Mouse (Mus musculus): ENCODE data around the gene Zc2hc1b. TPM values are rescaled to one million over a fixed set of nuclear protein-coding genes. Genes with fewer than 3 reads are reported as not detected.

Gene Zc2hc1b
- not detected in 2 replicates for polyA plus RNA-seq (2014; fragmentation: Nextera tagmentation; extraction: Ambion mirVana)

DNA sequence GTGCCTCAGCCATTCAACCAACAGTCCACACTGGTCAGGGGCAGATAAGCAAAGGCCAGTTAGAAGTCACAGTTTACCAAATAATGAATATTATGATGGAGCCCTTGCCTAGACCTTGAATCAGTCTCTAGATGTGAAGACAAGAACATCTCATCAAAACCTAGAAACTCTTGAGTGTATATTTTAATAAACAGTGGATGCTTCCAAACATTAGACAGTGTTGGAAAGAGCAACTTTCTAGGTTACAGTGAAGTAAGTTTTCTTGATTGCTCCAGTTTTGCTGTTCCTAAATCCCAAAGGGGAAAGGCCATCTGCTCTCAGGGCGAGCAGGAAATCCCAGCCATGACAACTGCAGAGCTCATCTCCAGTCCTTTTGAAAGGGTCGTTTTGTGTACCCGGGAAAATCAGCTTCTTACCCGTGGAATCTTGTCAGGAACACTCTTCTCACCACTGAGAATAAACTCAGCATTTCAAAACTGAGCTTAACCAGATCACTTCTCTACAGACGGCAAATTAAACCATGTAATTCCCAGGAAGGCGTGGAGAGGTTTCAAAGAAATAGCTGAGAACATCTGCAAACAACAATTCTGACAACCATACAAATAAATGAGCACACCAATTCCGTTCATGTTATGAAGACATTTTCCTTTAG, at the start of gene Zc2hc1b:
Zc2hc1b (minus strand) TSS at position 51 of the 652 bp plus-strand sequence.
- H3K4me3 ChIP-seq (ENCODE audit: low read depth, low read length): no peak within 1 kb of the TSS

DNA sequence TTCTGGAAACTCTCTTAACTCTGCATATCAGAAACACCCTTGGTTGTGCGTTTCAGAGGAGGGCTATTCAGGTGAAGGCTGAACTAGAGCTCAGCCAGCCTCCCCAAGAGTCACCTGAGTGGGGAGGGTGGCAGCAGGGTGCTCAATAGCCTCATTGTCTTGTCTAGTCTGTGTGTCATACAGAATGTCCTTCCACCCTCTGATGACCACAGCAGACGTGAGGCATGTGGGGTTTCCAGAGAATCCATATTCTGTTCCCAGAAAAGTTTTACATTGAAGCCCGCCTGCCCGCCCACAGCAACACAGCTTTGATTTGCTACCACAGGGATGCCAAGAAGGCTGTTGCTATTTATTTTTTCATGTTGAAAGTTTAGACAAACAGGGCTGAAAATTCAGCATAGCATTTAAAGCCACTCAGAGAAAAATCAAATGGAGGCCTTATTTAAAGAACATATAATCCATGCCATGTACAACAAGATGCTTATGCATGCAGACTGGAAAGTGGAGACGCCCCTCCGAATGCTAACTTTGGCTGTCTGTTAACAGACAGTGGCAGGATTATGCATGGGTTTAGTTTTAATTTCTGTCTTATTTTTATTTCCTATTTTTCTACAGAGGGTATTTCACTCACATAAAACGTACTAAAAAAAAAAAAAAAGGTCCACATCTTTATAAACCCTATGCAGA, 47.7 kb upstream of the Zc2hc1b start:
- Histone ChIP-seq H3K4me2 (ENCODE audit: low read depth, severe bottlenecking) (no peak overlapping the region), H3K9me3 (ENCODE audit: control insufficient read depth, low read length) (no peaks in the 10 kb centered on the region), H3K9ac (ENCODE audit: low read length) (no peak overlapping the region), H3K27me3 (ENCODE audit: control insufficient read depth, insufficient read depth, low read length) (no peaks in the 10 kb centered on the region), H3K36me3 (ENCODE audit: control insufficient read depth, insufficient read depth, low read length) (no peaks in the 10 kb centered on the region), H3K4me1 (ENCODE audit: control insufficient read depth, insufficient read depth, low read length) (no peaks in the 10 kb centered on the region), H3K4me3 (ENCODE audit: low read depth, low read length) (no peak overlapping the region), H3K27ac (replicated peaks; ENCODE audit: low read depth, low read length) (no peak overlapping the region)
- ATAC-seq (ENCODE audit: insufficient number of reproducible peaks, low FRiP score, low TSS enrichment, low read depth) (no peak), DNase-seq (ENCODE audit: low spot score) (no peak)
- 90% methylated on average over 7 of the region's 7 CpGs for WGBS

More for the DNA sequence above, at the start of gene Zc2hc1b:
- H3K4me2 ChIP-seq (ENCODE audit: low read depth, severe bottlenecking): no peak within 1 kb of the TSS
- ATAC-seq (ENCODE audit: insufficient number of reproducible peaks, low FRiP score, low TSS enrichment, low read depth) (no peak), DNase-seq (ENCODE audit: low spot score) (no peak)
- no peak within 1 kb of the TSS for H3K27ac ChIP-seq (replicated peaks; ENCODE audit: low read depth, low read length)
- no peaks in the 10 kb centered on the region for H3K27me3 ChIP-seq (ENCODE audit: control insufficient read depth, insufficient read depth, low read length)
- peaks cover 6% of the 10 kb centered on the region for H3K36me3 ChIP-seq (ENCODE audit: control insufficient read depth, insufficient read depth, low read length)
- WGBS: 83% methylated on average over 7 of the region's 7 CpGs
- H3K9me3 ChIP-seq (ENCODE audit: control insufficient read depth, low read length): no peaks in the 10 kb centered on the region
- H3K9ac ChIP-seq (ENCODE audit: low read length): no peak within 1 kb of the TSS
- H3K4me1 ChIP-seq (ENCODE audit: control insufficient read depth, insufficient read depth, low read length): 0 out of 2 replicates have a peak, but pooled peaks cover under 1% of the 10 kb centered on the region

GRCm38 (mm10) chr10:13222135-13222534, 44.3 kb upstream of the Zc2hc1b start:
- Histone ChIP-seq H3K9ac (ENCODE audit: low read length) (no peak overlapping the region), H3K4me1 (ENCODE audit: control insufficient read depth, insufficient read depth, low read length) (no peaks in the 10 kb centered on the region), H3K27me3 (ENCODE audit: control insufficient read depth, insufficient read depth, low read length) (no peaks in the 10 kb centered on the region), H3K27ac (replicated peaks; ENCODE audit: low read depth, low read length) (no peak overlapping the region), H3K9me3 (ENCODE audit: control insufficient read depth, low read length) (no peaks in the 10 kb centered on the region), H3K4me3 (ENCODE audit: low read depth, low read length) (no peak overlapping the region), H3K36me3 (ENCODE audit: control insufficient read depth, insufficient read depth, low read length) (no peaks in the 10 kb centered on the region), H3K4me2 (ENCODE audit: low read depth, severe bottlenecking) (no peak overlapping the region)
- ATAC-seq (ENCODE audit: insufficient number of reproducible peaks, low FRiP score, low TSS enrichment, low read depth) (no peak), DNase-seq (ENCODE audit: low spot score) (no peak)
- WGBS: 92% methylated on average over 3 of the region's 3 CpGs

GRCm38 (mm10) chr10:13220061-13220460, 42.2 kb upstream of the Zc2hc1b start:
- H3K27ac ChIP-seq (replicated peaks; ENCODE audit: low read depth, low read length): no peak overlapping the region
- H3K27me3 ChIP-seq (ENCODE audit: control insufficient read depth, insufficient read depth, low read length): no peaks in the 10 kb centered on the region
- no peaks in the 10 kb centered on the region for H3K36me3 ChIP-seq (ENCODE audit: control insufficient read depth, insufficient read depth, low read length)
- no peak overlapping the region for H3K4me2 ChIP-seq (ENCODE audit: low read depth, severe bottlenecking)
- no peak overlapping the region for H3K4me3 ChIP-seq (ENCODE audit: low read depth, low read length)
- ATAC-seq (ENCODE audit: insufficient number of reproducible peaks, low FRiP score, low TSS enrichment, low read depth) (no peak), DNase-seq (ENCODE audit: low spot score) (no peak)
- 73% methylated on average over 1 of the region's 1 CpGs for WGBS
- H3K9me3 ChIP-seq (ENCODE audit: control insufficient read depth, low read length): no peaks in the 10 kb centered on the region
- no peaks in the 10 kb centered on the region for H3K4me1 ChIP-seq (ENCODE audit: control insufficient read depth, insufficient read depth, low read length)
- no peak overlapping the region for H3K9ac ChIP-seq (ENCODE audit: low read length)

GRCm38 (mm10) chr10:13213956-13214355, 36.1 kb upstream of the Zc2hc1b start:
- Histone ChIP-seq H3K27ac (replicated peaks; ENCODE audit: low read depth, low read length) (no peak overlapping the region), H3K27me3 (ENCODE audit: control insufficient read depth, insufficient read depth, low read length) (no peaks in the 10 kb centered on the region), H3K4me3 (ENCODE audit: low read depth, low read length) (no peak overlapping the region), H3K4me2 (ENCODE audit: low read depth, severe bottlenecking) (no peak overlapping the region), H3K36me3 (ENCODE audit: control insufficient read depth, insufficient read depth, low read length) (no peaks in the 10 kb centered on the region), H3K9ac (ENCODE audit: low read length) (no peak overlapping the region), H3K4me1 (ENCODE audit: control insufficient read depth, insufficient read depth, low read length) (no peaks in the 10 kb centered on the region), H3K9me3 (ENCODE audit: control insufficient read depth, low read length) (no peaks in the 10 kb centered on the region)
- WGBS: 82% methylated on average over 12 of the region's 12 CpGs
- DNase-seq (ENCODE audit: low spot score): no peak
- no peak for ATAC-seq (ENCODE audit: insufficient number of reproducible peaks, low FRiP score, low TSS enrichment, low read depth)

- Histone ChIP-seq H3K9ac (ENCODE audit: low read length) (no peak overlapping the region), H3K9me3 (ENCODE audit: control insufficient read depth, low read length) (no peaks in the 10 kb centered on the region), H3K27ac (replicated peaks; ENCODE audit: low read depth, low read length) (no peak overlapping the region), H3K4me2 (ENCODE audit: low read depth, severe bottlenecking) (no peak overlapping the region), H3K27me3 (ENCODE audit: control insufficient read depth, insufficient read depth, low read length) (no peaks in the 10 kb centered on the region), H3K4me3 (ENCODE audit: low read depth, low read length) (no peak overlapping the region), H3K36me3 (ENCODE audit: control insufficient read depth, insufficient read depth, low read length) (no peaks in the 10 kb centered on the region), H3K4me1 (ENCODE audit: control insufficient read depth, insufficient read depth, low read length) (no peaks in the 10 kb centered on the region)
- 69% methylated on average over 6 of the region's 6 CpGs for WGBS
- ATAC-seq (ENCODE audit: insufficient number of reproducible peaks, low FRiP score, low TSS enrichment, low read depth) (no peak), DNase-seq (ENCODE audit: low spot score) (no peak)
These were observed 35.0 kb upstream of the Zc2hc1b start for GRCm38 (mm10) chr10:13212829-13213228.

- Histone ChIP-seq H3K27me3 (ENCODE audit: control insufficient read depth, insufficient read depth, low read length) (no peaks in the 10 kb centered on the region), H3K4me2 (ENCODE audit: low read depth, severe bottlenecking) (no peak overlapping the region), H3K36me3 (ENCODE audit: control insufficient read depth, insufficient read depth, low read length) (no peaks in the 10 kb centered on the region), H3K9ac (ENCODE audit: low read length) (no peak overlapping the region), H3K9me3 (ENCODE audit: control insufficient read depth, low read length) (no peaks in the 10 kb centered on the region), H3K4me3 (ENCODE audit: low read depth, low read length) (no peak overlapping the region), H3K27ac (replicated peaks; ENCODE audit: low read depth, low read length) (no peak overlapping the region), H3K4me1 (ENCODE audit: control insufficient read depth, insufficient read depth, low read length) (no peaks in the 10 kb centered on the region)
- DNase-seq (ENCODE audit: low spot score) (no peak), ATAC-seq (ENCODE audit: insufficient number of reproducible peaks, low FRiP score, low TSS enrichment, low read depth) (no peak)
- 88% methylated on average over 9 of the region's 9 CpGs for WGBS
These were observed 34.5 kb upstream of the Zc2hc1b start for GRCm38 (mm10) chr10:13212326-13212725.

GRCm38 (mm10) chr10:13209930-13210637, 32.3 kb upstream of the Zc2hc1b start:
- 72% methylated on average over 8 of the region's 8 CpGs for WGBS
- Histone ChIP-seq H3K4me3 (ENCODE audit: low read depth, low read length) (no peak overlapping the region), H3K27ac (replicated peaks; ENCODE audit: low read depth, low read length) (no peak overlapping the region), H3K9ac (ENCODE audit: low read length) (no peak overlapping the region), H3K4me2 (ENCODE audit: low read depth, severe bottlenecking) (no peak overlapping the region), H3K36me3 (ENCODE audit: control insufficient read depth, insufficient read depth, low read length) (no peaks in the 10 kb centered on the region), H3K27me3 (ENCODE audit: control insufficient read depth, insufficient read depth, low read length) (no peaks in the 10 kb centered on the region), H3K4me1 (ENCODE audit: control insufficient read depth, insufficient read depth, low read length) (no peaks in the 10 kb centered on the region), H3K9me3 (ENCODE audit: control insufficient read depth, low read length) (no peaks in the 10 kb centered on the region)
- DNase-seq (ENCODE audit: low spot score) (no peak), ATAC-seq (ENCODE audit: insufficient number of reproducible peaks, low FRiP score, low TSS enrichment, low read depth) (no peak)
